Mouse (Mus musculus) heart, adult 2 months (tissue): ENCODE measurements at regions not wholly inside any gene's neighbourhood (a gene's known extent, or its start where the extent isn't known, plus 50 kb on each side); places are given as distances from the start of the nearest gene placed in this dataset.

Experiments
- CTCF ChIP-seq: fragments of 200-600 bp; IDR thresholded peaks from 2 replicates; pipeline ENCODE4 v1.8.1; 2022; ENCODE audit warnings: antibody characterized with exemption, mild to moderate bottlenecking, moderate library complexity
- EP300 ChIP-seq: fragments of 200-500 bp; IDR thresholded peaks from 2 replicates; pipeline ENCODE4 v1.6.1; 2011; ENCODE audit warnings: low read depth, low read length, control low read depth; ENCODE audit not compliant: insufficient read depth
- POLR2A ChIP-seq: fragments of 200-500 bp; IDR thresholded peaks from 2 replicates; pipeline ENCODE4 v1.6.1; 2011; ENCODE audit warnings: mild to moderate bottlenecking, low read depth, low read length, control low read depth; ENCODE audit not compliant: insufficient read depth

DNA sequence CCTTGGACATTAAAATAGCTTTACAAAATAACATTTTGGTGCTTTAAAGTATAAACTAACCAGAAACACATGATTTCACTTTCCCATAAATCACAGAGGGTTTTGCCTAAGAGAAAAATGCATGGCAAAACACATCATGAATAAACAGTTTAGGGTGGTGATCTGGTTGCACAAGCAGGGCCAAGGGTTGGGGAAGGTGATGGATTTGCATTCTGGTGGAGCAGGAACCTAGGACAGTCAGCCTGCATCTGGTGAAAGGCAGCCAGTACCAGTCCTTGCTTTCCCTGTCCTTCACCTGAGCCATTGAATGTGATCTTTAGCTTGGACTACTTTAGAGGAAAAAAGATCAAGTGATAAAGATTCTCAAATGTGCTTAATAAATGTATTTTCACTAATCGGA lies 138.1 kb downstream of the Fgf9 start:
- TF ChIP-seq POLR2A = no peak
- no peak for TF ChIP-seq CTCF
- no peak for TF ChIP-seq EP300
